Mouse (Mus musculus) bone marrow, adult 2 months (tissue): ENCODE data around the gene Gpr61. TPM values are rescaled to one million over a fixed set of nuclear protein-coding genes. Genes with fewer than 3 reads are reported as not detected.

ENCODE experiments used
- H3K27ac ChIP-seq: fragments of 200-500 bp; 2 replicates; pipeline ENCODE4 v1.5.1; 2012; ENCODE audit warnings: low read depth, mild to moderate bottlenecking, control low read depth, inconsistent platforms, low read length; ENCODE audit not compliant: control insufficient read depth, poor library complexity, insufficient read depth
- H3K4me1 ChIP-seq: fragments of 200-500 bp; 2 replicates; pipeline ENCODE4 v1.6.1; 2011; ENCODE audit warnings: low read length; ENCODE audit not compliant: control insufficient read depth, insufficient read depth
- H3K4me3 ChIP-seq: fragments of 200-500 bp; replicated peaks from 2 replicates; pipeline ENCODE3; 2011; ENCODE audit warnings: mild to moderate bottlenecking, low read depth, low read length, control low read depth; ENCODE audit not compliant: control insufficient read depth
- CTCF ChIP-seq: fragments of 200-500 bp; IDR thresholded peaks from 2 replicates; pipeline ENCODE4 v1.5.1; 2011; ENCODE audit warnings: low read length, control low read depth; ENCODE audit not compliant: control insufficient read depth, insufficient read depth
- POLR2A ChIP-seq: fragments of 200-500 bp; IDR thresholded peaks from 2 replicates; pipeline ENCODE4 v1.6.1; 2011; ENCODE audit warnings: low read depth, mild to moderate bottlenecking, control low read depth, low read length, borderline replicate concordance; ENCODE audit not compliant: control insufficient read depth
- WGBS: fragments of 180-500 bp; shearing (Covaris S2); methylation state at CpG from one replicate; pipeline ENCODE4 v1.1.7; 2018; 5-methylcytosine and 5-hydroxymethylcytosine counted together
- polyA plus RNA-seq: library from polyadenylated mRNA; stranded (reverse); fragments of >200 nt; gene quantifications from 2 replicates; pipeline ENCODE4 v1.2.4, GENCODE M21; 2011; ENCODE audit warnings: low replicate concordance; ENCODE audit not compliant: missing spikeins, insufficient read depth, insufficient read length

The Gpr61 gene
- polyA plus RNA-seq, 1 experiment, result not detected

- H3K4me1 ChIP-seq, result no peaks in the 10 kb centered on the region
- TF ChIP-seq POLR2A (no peak), CTCF (0 out of 2 replicates have a peak, but pooled peaks have one; percentile 15)
- peak overlapping the region; percentile 57 for H3K27ac ChIP-seq
- H3K4me3 ChIP-seq, result no peak overlapping the region
- 43% methylated on average over 11 of the region's 11 CpGs for WGBS
These were observed 12.0 kb upstream of the Gpr61 start for GRCm38 (mm10) chr3:108166486-108167211.

GRCm38 (mm10) chr3:108165532-108166315 lies 11.0 kb upstream of the Gpr61 start:
- Histone ChIP-seq H3K4me3 (no peak overlapping the region), H3K27ac (no peak overlapping the region), H3K4me1 (no peaks in the 10 kb centered on the region)
- TF ChIP-seq CTCF, result no peak
- TF ChIP-seq POLR2A, result no peak
- 70% methylated on average over 10 of the region's 10 CpGs for WGBS

- WGBS, result 23% methylated on average over 9 of the region's 9 CpGs
- Histone ChIP-seq H3K4me3 (no peak overlapping the region), H3K27ac (no peak overlapping the region), H3K4me1 (no peaks in the 10 kb centered on the region)
- TF ChIP-seq CTCF (peak; percentile 97), POLR2A (no peak)
These were observed 10.1 kb upstream of the Gpr61 start for GRCm38 (mm10) chr3:108164807-108165206.

- no peaks in the 10 kb centered on the region for H3K4me1 ChIP-seq
These were observed 9.4 kb upstream of the Gpr61 start for GRCm38 (mm10) chr3:108164091-108164490.

GRCm38 (mm10) chr3:108158383-108159037 lies 3.8 kb upstream of the Gpr61 start:
- Histone ChIP-seq H3K4me1 (no peaks in the 10 kb centered on the region), H3K4me3 (no peak overlapping the region), H3K27ac (no peak overlapping the region)
- 87% methylated on average over 9 of the region's 9 CpGs for WGBS
- TF ChIP-seq CTCF, result no peak
- no peak for TF ChIP-seq POLR2A

More at GRCm38 (mm10) chr3:108164091-108164490, 9.4 kb upstream of the Gpr61 start:
- 62% methylated on average over 5 of the region's 5 CpGs for WGBS
- TF ChIP-seq POLR2A (no peak), CTCF (no peak)
- Histone ChIP-seq H3K4me3 (no peak overlapping the region), H3K27ac (no peak overlapping the region)

- no peak overlapping the region for H3K4me3 ChIP-seq
- 89% methylated on average over 3 of the region's 3 CpGs for WGBS
- H3K27ac ChIP-seq, result no peak overlapping the region
These were observed 2.4 kb downstream of the Gpr61 start for GRCm38 (mm10) chr3:108152290-108152689.

GRCm38 (mm10) chr3:108147386-108148235 lies 7.1 kb downstream of the Gpr61 start:
- TF ChIP-seq POLR2A, result no peak
- peak; percentile 98 for TF ChIP-seq CTCF
- WGBS, result 62% methylated on average over 11 of the region's 11 CpGs
- Histone ChIP-seq H3K27ac (no peak overlapping the region), H3K4me3 (no peak overlapping the region), H3K4me1 (peaks cover 4% of the 10 kb centered on the region)

More at GRCm38 (mm10) chr3:108152290-108152689, 2.4 kb downstream of the Gpr61 start:
- peaks cover 2% of the 10 kb centered on the region for H3K4me1 ChIP-seq
- TF ChIP-seq CTCF, result no peak
- no peak for TF ChIP-seq POLR2A

- peaks cover 2% of the 10 kb centered on the region; the same call in 1 of the 2 replicates for H3K4me1 ChIP-seq
- peak overlapping the region; percentile 95 for H3K4me3 ChIP-seq
- peak overlapping the region; percentile 98; the same call in 1 of the 2 replicates for H3K27ac ChIP-seq
- WGBS, result 19% methylated on average over 5 of the region's 5 CpGs
- no peak for TF ChIP-seq CTCF
- no peak for TF ChIP-seq POLR2A
These were observed 8.0 kb downstream of the Gpr61 start for GRCm38 (mm10) chr3:108146671-108147070.
